Mouse (Mus musculus) C2C12 (cell line): Measurements from ENCODE around the gene Dazap1.

ENCODE experiments used
- CEBPB ChIP-seq: IDR thresholded peaks from one replicate; pipeline ENCODE4 v1.6.1; 2011; ENCODE audit warnings: low read depth, mild to moderate bottlenecking, control low read depth, moderate library complexity
- CTCF ChIP-seq: IDR thresholded peaks from one replicate; pipeline ENCODE4 v1.5.1; 2011; ENCODE audit not compliant: control insufficient read depth, insufficient read depth, insufficient read length
- FOSL1 ChIP-seq: IDR thresholded peaks from one replicate; pipeline ENCODE4 v1.8.0; 2011; ENCODE audit warnings: mild to moderate bottlenecking, low read length; ENCODE audit not compliant: poor library complexity, insufficient read depth, severe bottlenecking
- MAX ChIP-seq: IDR thresholded peaks from one replicate; pipeline ENCODE4 v1.6.1; 2011; ENCODE audit warnings: mild to moderate bottlenecking, control low read depth
- MYOG ChIP-seq: IDR thresholded peaks from one replicate; pipeline ENCODE4 v1.6.1; 2011; ENCODE audit not compliant: control insufficient read depth, insufficient read length; ENCODE audit errors: extremely low read depth
- USF1 ChIP-seq: IDR thresholded peaks from one replicate; pipeline ENCODE4 v1.6.1; 2011; ENCODE audit warnings: low read depth, mild to moderate bottlenecking, control low read depth, moderate library complexity

- TF ChIP-seq MAX: no peak
- no peak for TF ChIP-seq USF1
- TF ChIP-seq CTCF: no peak
- TF ChIP-seq CEBPB: no peak
- no peak for TF ChIP-seq MYOG
- TF ChIP-seq FOSL1: no peak
Observed at GRCm38 (mm10) chr10:80304458-80304857, 43.2 kb downstream of the Dazap1 start.
